Mouse (Mus musculus) testis, adult 2 months (tissue): ENCODE measurements at regions not wholly inside any gene's neighbourhood (a gene's known extent, or its start where the extent isn't known, plus 50 kb on each side); places are given as distances from the start of the nearest gene placed in this dataset.

Experiments
- H3K27ac ChIP-seq: fragments of 200-500 bp; 2 replicates; pipeline ENCODE4 v1.5.1; 2012; ENCODE audit warnings: low read depth, low read length; ENCODE audit not compliant: control insufficient read depth, insufficient read depth
- H3K27me3 ChIP-seq: fragments of 200-500 bp; 2 replicates; pipeline ENCODE4 v1.6.1; 2012; ENCODE audit warnings: mild to moderate bottlenecking, low read length, moderate library complexity; ENCODE audit not compliant: control insufficient read depth, insufficient read depth
- H3K36me3 ChIP-seq: fragments of 200-500 bp; 2 replicates; pipeline ENCODE4 v1.6.1; 2012; ENCODE audit warnings: mild to moderate bottlenecking, low read length; ENCODE audit not compliant: control insufficient read depth, insufficient read depth
- H3K4me1 ChIP-seq: fragments of 200-500 bp; 2 replicates; pipeline ENCODE4 v1.6.1; 2012; ENCODE audit warnings: low read length; ENCODE audit not compliant: control insufficient read depth, insufficient read depth
- H3K4me3 ChIP-seq: fragments of 200-500 bp; 2 replicates; pipeline ENCODE4 v1.5.1; 2012; ENCODE audit warnings: low read depth, mild to moderate bottlenecking, low read length, moderate library complexity, mixed read lengths; ENCODE audit not compliant: control insufficient read depth
- CTCF ChIP-seq: fragments of 200-500 bp; IDR thresholded peaks from 2 replicates; pipeline ENCODE4 v1.5.1; 2012; ENCODE audit warnings: low read depth, mild to moderate bottlenecking, inconsistent platforms, low read length, moderate library complexity; ENCODE audit not compliant: control insufficient read depth, insufficient read depth, insufficient replicate concordance
- POLR2A ChIP-seq: fragments of 200-500 bp; IDR thresholded peaks from 2 replicates; pipeline ENCODE4 v1.6.1; 2012; ENCODE audit warnings: low read depth, mild to moderate bottlenecking, inconsistent platforms, low read length, moderate library complexity; ENCODE audit not compliant: control insufficient read depth

DNA sequence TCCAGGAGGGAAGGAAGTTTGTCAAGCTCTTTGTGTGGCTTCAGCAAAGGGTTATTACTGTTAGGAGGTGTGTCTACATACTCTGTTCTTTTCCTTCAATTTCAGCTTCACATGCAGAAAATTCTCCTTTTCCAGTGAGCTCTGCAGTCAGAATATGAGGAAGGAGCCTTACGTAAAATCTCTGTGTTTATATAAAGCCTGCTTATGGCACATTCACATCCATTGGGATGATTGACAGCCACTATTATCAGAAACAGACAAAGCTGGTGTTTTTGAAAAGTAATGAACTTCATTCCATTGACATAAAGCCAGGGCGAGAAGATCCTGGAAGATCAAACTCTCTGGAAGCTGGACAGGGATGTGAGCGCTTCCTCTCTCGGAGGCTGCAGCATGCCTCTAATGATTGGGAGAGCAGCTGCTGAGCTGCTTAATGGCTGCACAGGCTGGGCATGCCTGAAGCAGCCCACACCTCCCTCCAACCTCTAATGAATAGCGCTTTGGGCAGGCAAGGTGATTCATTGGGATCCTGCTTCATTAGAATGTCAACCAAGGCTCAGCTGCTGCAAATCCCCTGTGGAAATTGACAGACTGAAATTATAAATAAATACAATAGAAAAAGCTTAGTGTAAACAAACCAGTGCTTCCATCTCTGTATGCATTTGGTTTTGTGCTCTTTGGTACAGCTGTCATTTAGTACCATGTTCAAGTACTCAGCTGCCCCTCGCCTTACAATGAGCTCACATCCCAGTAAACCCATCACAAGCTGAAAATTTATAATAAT lies 456.9 kb downstream of the Tm4sf1 start:
- H3K27me3 ChIP-seq: no peaks in the 10 kb centered on the region
- H3K4me1 ChIP-seq: no peaks in the 10 kb centered on the region
- no peak overlapping the region for H3K27ac ChIP-seq
- H3K36me3 ChIP-seq: no peaks in the 10 kb centered on the region
- no peak overlapping the region for H3K4me3 ChIP-seq
- TF ChIP-seq CTCF: no peak
- no peak for TF ChIP-seq POLR2A

- Histone ChIP-seq H3K4me1 (no peaks in the 10 kb centered on the region), H3K4me3 (no peak overlapping the region), H3K36me3 (no peaks in the 10 kb centered on the region), H3K27ac (no peak overlapping the region), H3K27me3 (no peaks in the 10 kb centered on the region)
- TF ChIP-seq CTCF: no peak
- no peak for TF ChIP-seq POLR2A
These were observed 464.6 kb downstream of the Tm4sf1 start for GRCm38 (mm10) chr3:56837176-56837575.

- Histone ChIP-seq H3K36me3 (no peaks in the 10 kb centered on the region), H3K4me1 (no peaks in the 10 kb centered on the region), H3K27me3 (no peaks in the 10 kb centered on the region), H3K4me3 (no peak overlapping the region), H3K27ac (no peak overlapping the region)
- TF ChIP-seq CTCF (no peak), POLR2A (no peak)
These were observed 471.3 kb downstream of the Tm4sf1 start for GRCm38 (mm10) chr3:56830315-56831097.

GRCm38 (mm10) chr3:56824157-56824556 lies 477.6 kb downstream of the Tm4sf1 start:
- no peak overlapping the region for H3K27ac ChIP-seq
- TF ChIP-seq CTCF (no peak), POLR2A (no peak)
- no peaks in the 10 kb centered on the region for H3K36me3 ChIP-seq
- H3K4me1 ChIP-seq: no peaks in the 10 kb centered on the region
- no peak overlapping the region for H3K4me3 ChIP-seq
- H3K27me3 ChIP-seq: no peaks in the 10 kb centered on the region

GRCm38 (mm10) chr3:56810548-56811071 lies 491.2 kb downstream of the Tm4sf1 start:
- Histone ChIP-seq H3K4me1 (no peaks in the 10 kb centered on the region), H3K4me3 (no peak overlapping the region), H3K27me3 (no peaks in the 10 kb centered on the region), H3K36me3 (no peaks in the 10 kb centered on the region), H3K27ac (no peak overlapping the region)
- no peak for TF ChIP-seq POLR2A
- TF ChIP-seq CTCF: no peak

- no peak overlapping the region for H3K4me3 ChIP-seq
- H3K4me1 ChIP-seq: no peaks in the 10 kb centered on the region
- no peaks in the 10 kb centered on the region for H3K36me3 ChIP-seq
- H3K27ac ChIP-seq: no peak overlapping the region
- no peaks in the 10 kb centered on the region for H3K27me3 ChIP-seq
- TF ChIP-seq POLR2A: no peak
- no peak for TF ChIP-seq CTCF
These were observed 508.7 kb downstream of the Tm4sf1 start for GRCm38 (mm10) chr3:56793054-56793453.

- Histone ChIP-seq H3K36me3 (no peaks in the 10 kb centered on the region), H3K27me3 (no peaks in the 10 kb centered on the region), H3K27ac (no peak overlapping the region), H3K4me1 (no peaks in the 10 kb centered on the region), H3K4me3 (no peak overlapping the region)
- TF ChIP-seq CTCF (no peak), POLR2A (no peak)
These were observed 512.6 kb downstream of the Tm4sf1 start for GRCm38 (mm10) chr3:56789155-56789554.
